Mouse (Mus musculus): ENCODE results near the gene Cobl. TPM values are rescaled to one million over a fixed set of nuclear protein-coding genes. Genes with fewer than 3 reads are reported as not detected.

Cobl gene
- total RNA-seq, 2 experiments from 2014 or later, result 15.2 to 16.7 TPM

- DNase-seq, result no peak
These were observed 159.9 kb downstream of the Cobl start for GRCm38 (mm10) chr11:12304879-12305278.

GRCm38 (mm10) chr11:12299701-12300446 lies 164.9 kb downstream of the Cobl start:
- no peak for DNase-seq

GRCm38 (mm10) chr11:12291654-12291935 lies 173.2 kb downstream of the Cobl start:
- no peak for DNase-seq

- peak; percentile 34 to 58 for DNase-seq
These were observed 173.7 kb downstream of the Cobl start for GRCm38 (mm10) chr11:12290911-12291653.

GRCm38 (mm10) chr11:12285319-12286021 lies 179.3 kb downstream of the Cobl start:
- DNase-seq, result no peak

- DNase-seq, result no peak
These were observed 184.0 kb downstream of the Cobl start for GRCm38 (mm10) chr11:12280711-12281110.

- no peak for DNase-seq
These were observed 190.5 kb downstream of the Cobl start for GRCm38 (mm10) chr11:12274276-12274675.

- no peak for DNase-seq
These were observed 191.0 kb downstream of the Cobl start for GRCm38 (mm10) chr11:12273726-12274125.

- DNase-seq, result no peak
These were observed 206.3 kb downstream of the Cobl start for GRCm38 (mm10) chr11:12258411-12258810.

GRCm38 (mm10) chr11:12257324-12258118 lies 207.2 kb downstream of the Cobl start:
- DNase-seq, result no peak

- no peak for DNase-seq
These were observed 219.3 kb downstream of the Cobl start for GRCm38 (mm10) chr11:12245327-12245915.

GRCm38 (mm10) chr11:12236341-12236740 lies 228.4 kb downstream of the Cobl start:
- DNase-seq, result no peak

- no peak for DNase-seq
These were observed 229.9 kb downstream of the Cobl start for GRCm38 (mm10) chr11:12234876-12235275.

GRCm38 (mm10) chr11:12234126-12234525 lies 230.6 kb downstream of the Cobl start:
- no peak for DNase-seq

GRCm38 (mm10) chr11:12232743-12233125 lies 232.0 kb downstream of the Cobl start:
- DNase-seq, result no peak

- DNase-seq, result peak; percentile 41 to 61
These were observed 232.6 kb downstream of the Cobl start for GRCm38 (mm10) chr11:12232041-12232742.

- DNase-seq, result peak; percentile 83 to 86
These were observed 233.2 kb downstream of the Cobl start for GRCm38 (mm10) chr11:12231481-12232035.

- DNase-seq, result no peak
These were observed 235.3 kb downstream of the Cobl start for GRCm38 (mm10) chr11:12229411-12229810.

GRCm38 (mm10) chr11:12227343-12227742 lies 237.4 kb downstream of the Cobl start:
- DNase-seq, result no peak

- DNase-seq, result no peak
These were observed 244.9 kb downstream of the Cobl start for GRCm38 (mm10) chr11:12219594-12220530.

Measured in layer of hippocampus, postnatal 36 days (tissue).